Mouse (Mus musculus) small intestine, adult 2 months (tissue): Measurements from ENCODE around the gene Pam16. TPM values are rescaled to one million over a fixed set of nuclear protein-coding genes. Genes with fewer than 3 reads are reported as not detected.
A peak's percentile ranks its signal among the peaks of the same experiment; 100 is the strongest.

Experiments
- H3K27ac ChIP-seq: fragments of 200-500 bp; 2 replicates; pipeline ENCODE4 v1.5.1; 2012; ENCODE audit warnings: low read depth, low read length, control low read depth, inconsistent platforms; ENCODE audit not compliant: insufficient read depth
- H3K27me3 ChIP-seq: fragments of 200-500 bp; 2 replicates; pipeline ENCODE4 v1.6.1; 2012; ENCODE audit warnings: mild to moderate bottlenecking, moderate library complexity, low read length, inconsistent platforms; ENCODE audit not compliant: control insufficient read depth, insufficient read depth
- H3K36me3 ChIP-seq: fragments of 200-500 bp; 2 replicates; pipeline ENCODE4 v1.6.1; 2012; ENCODE audit warnings: mild to moderate bottlenecking, low read length, control low read depth, inconsistent platforms; ENCODE audit not compliant: control insufficient read depth, insufficient read depth
- H3K4me1 ChIP-seq: fragments of 200-500 bp; 2 replicates; pipeline ENCODE4 v1.6.1; 2012; ENCODE audit warnings: low read length, inconsistent platforms, mixed read lengths; ENCODE audit not compliant: control insufficient read depth, insufficient read depth, insufficient read length
- H3K4me3 ChIP-seq: fragments of 200-500 bp; 2 replicates; pipeline ENCODE4 v1.5.1; 2012; ENCODE audit warnings: low read depth, mild to moderate bottlenecking, control low read depth, inconsistent platforms, low read length, moderate library complexity
- CTCF ChIP-seq: fragments of 200-500 bp; IDR thresholded peaks from 2 replicates; pipeline ENCODE4 v1.5.1; 2012; ENCODE audit warnings: low read depth, mild to moderate bottlenecking, control low read depth, inconsistent platforms, low read length, moderate library complexity, mixed read lengths; ENCODE audit not compliant: insufficient replicate concordance, insufficient read length; ENCODE audit errors: extremely low read depth
- POLR2A ChIP-seq: fragments of 200-500 bp; IDR thresholded peaks from 2 replicates; pipeline ENCODE4 v1.6.1; 2012; ENCODE audit warnings: low read depth, mild to moderate bottlenecking, control low read depth, inconsistent platforms, low read length, moderate library complexity
- WGBS: fragments of 180-500 bp; shearing (Covaris S2); methylation state at CpG from one replicate; pipeline ENCODE4 v1.1.7; 2018; 5-methylcytosine and 5-hydroxymethylcytosine counted together
- polyA plus RNA-seq: library from polyadenylated mRNA; depleted of rRNA; stranded (reverse); fragments of >200 nt; gene quantifications from 2 replicates; pipeline ENCODE4 v1.2.3, GENCODE M21; 2012

The Pam16 gene
- polyA plus RNA-seq, 1 experiment = 8.7 TPM

DNA sequence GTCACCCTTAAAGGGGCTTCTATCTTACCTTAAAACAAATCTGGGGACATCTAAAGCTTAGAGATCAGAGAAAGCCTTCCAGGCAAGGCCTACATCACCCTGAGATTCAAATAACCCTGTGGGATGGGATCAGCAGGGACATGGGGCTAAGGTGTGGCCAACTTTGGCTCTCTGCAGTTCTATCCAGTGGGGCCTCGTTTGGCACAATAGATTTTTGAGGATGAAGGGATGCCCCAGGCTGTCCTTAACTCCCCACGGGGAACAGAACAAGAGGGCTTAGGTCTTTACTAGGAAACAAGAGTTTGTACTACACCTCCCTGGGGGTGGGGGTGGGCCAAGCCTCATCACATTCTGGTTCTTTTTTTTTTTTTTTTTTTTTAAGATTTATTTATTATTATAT lies 34.5 kb upstream of the Pam16 start:
- Histone ChIP-seq H3K27ac (no peak overlapping the region), H3K27me3 (no peaks in the 10 kb centered on the region), H3K4me3 (no peak overlapping the region), H3K36me3 (peaks cover 50% of the 10 kb centered on the region), H3K4me1 (0 out of 2 replicates have a peak, but pooled peaks cover 5% of the 10 kb centered on the region)
- TF ChIP-seq POLR2A (no peak), CTCF (no peak)
- WGBS = 73% methylated on average over 2 of the region's 2 CpGs

DNA sequence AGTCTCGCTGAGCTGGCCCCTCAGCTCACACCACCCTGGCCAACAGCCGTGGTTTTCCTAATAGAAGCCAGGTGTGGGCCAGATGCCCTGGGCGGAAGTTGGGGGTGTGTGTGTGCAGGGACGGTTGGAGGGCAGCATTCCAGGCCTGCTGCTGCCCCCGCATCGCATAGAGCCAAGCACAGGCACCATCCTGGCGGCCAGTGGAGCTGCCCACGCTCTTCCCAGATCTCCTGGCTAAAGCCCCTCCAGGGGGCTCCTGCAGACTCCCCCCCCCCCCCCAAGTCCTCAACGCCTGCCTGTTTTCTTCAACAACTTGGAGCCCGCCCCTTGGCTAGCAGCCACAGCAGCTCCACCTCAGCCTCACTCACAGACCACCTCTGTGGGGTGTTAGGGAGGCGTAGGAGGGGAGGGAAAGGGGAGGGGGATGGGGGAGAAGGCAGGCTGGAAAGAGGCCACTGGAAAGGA lies 34.0 kb upstream of the Pam16 start:
- Histone ChIP-seq H3K36me3 (peaks cover 51% of the 10 kb centered on the region), H3K4me1 (0 out of 2 replicates have a peak, but pooled peaks cover 5% of the 10 kb centered on the region), H3K27ac (no peak overlapping the region), H3K4me3 (no peak overlapping the region), H3K27me3 (no peaks in the 10 kb centered on the region)
- 82% methylated on average over 11 of the region's 11 CpGs for WGBS
- TF ChIP-seq CTCF (no peak), POLR2A (no peak)

DNA sequence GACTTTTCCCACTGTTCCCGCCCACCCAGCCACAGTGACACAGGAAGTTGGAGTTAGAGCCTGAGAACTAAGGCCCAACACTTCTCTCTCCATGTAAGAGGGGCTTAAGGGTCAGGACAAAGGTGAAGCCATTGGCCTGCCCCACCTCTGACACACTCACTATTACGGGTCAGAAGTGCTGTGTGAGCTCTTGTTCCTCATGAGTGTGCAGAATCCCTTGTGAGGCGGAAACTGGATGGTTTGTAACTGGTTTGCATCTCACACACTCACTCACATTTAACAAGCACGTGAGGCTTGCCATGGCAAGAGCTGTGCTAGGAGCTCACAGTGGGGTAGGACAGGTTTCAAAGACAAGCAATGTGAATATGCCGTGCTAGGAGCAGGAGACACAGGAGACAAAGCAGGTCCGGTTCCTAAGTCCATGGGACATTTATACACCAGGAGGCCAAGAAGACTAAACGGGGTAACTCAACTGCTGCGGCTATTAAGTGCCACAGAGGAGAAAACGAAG lies 31.8 kb upstream of the Pam16 start:
- Histone ChIP-seq H3K36me3 (peaks cover 60% of the 10 kb centered on the region), H3K4me3 (no peak overlapping the region), H3K27me3 (no peaks in the 10 kb centered on the region), H3K4me1 (0 out of 2 replicates have a peak, but pooled peaks cover 5% of the 10 kb centered on the region), H3K27ac (0 out of 2 replicates have a peak overlapping the region, but pooled peaks have one; percentile 23)
- no peak for TF ChIP-seq CTCF
- no peak for TF ChIP-seq POLR2A
- 87% methylated on average over 9 of the region's 9 CpGs for WGBS

DNA sequence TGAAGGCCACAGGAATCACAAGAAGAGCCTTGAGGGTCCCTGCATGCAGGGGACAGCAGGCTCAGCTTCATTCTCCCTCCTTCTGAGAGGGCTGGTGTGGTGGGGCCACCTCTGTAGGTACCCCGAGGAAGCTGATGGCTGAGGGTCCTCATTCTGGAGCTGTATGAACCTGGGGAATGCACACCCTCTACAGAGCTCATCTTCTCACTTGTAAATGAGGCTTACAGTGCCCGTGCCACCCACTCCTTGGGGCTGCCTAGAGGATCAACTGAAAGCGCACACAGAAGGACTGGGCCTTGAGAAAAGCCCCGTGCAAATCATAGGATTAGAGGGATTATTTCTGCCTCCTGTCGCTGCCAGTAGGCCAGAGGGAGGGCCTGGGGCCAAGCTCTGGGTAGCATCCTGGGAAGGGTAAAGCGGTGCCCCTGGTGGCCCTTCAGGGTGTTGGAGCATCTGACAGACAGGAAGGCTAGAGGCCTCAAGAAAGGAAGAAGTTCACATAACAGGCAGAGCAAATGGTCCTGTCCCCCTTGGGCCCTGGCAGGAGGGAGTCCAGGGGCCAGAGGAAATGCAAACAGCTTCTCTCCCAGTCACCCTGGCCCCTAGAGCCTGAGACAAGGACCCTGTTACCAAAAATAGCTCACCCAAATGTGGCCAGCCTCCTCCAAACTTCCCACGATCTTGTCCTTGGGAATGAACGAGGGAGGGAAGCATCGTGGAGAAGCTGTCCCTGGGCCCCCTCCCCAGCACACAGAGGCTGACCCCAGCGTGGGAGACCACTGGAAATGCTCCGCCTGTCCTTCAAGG lies 31.2 kb upstream of the Pam16 start:
- 69% methylated on average over 11 of the region's 11 CpGs for WGBS

DNA sequence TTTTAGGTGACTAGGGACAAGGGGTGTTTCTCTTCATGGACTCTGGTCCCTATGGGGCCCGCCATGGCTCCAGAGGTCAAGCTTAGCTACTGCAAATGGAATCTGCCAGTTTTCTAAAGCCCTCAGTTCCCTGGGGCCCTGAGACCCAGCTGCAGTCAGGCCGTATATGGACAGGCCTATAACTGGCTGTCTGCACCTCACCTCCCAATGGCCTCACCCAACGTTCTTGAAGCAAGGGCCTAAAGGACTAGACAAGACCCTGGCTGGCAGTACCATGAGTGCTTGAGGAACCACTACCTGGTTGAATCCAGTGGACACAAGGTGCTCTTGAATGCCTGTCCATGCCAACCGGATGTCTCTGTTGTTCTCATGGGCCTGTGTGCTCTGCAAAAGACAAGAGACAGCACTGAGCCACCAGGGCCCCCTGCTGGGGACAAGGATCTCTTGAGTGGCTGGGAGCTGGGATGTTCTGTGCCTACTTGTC lies 30.5 kb upstream of the Pam16 start:
- 0 out of 2 replicates have a peak, but pooled peaks cover 5% of the 10 kb centered on the region for H3K4me1 ChIP-seq
- H3K27ac ChIP-seq = no peak overlapping the region
- peaks cover 57% of the 10 kb centered on the region for H3K36me3 ChIP-seq
- no peak overlapping the region for H3K4me3 ChIP-seq
- no peak for TF ChIP-seq POLR2A
- TF ChIP-seq CTCF = peak; percentile 11; the same call in 1 of the 2 replicates
- 41% methylated on average over 4 of the region's 4 CpGs for WGBS
- H3K27me3 ChIP-seq = no peaks in the 10 kb centered on the region

More for the DNA sequence above, 31.2 kb upstream of the Pam16 start:
- peaks cover 58% of the 10 kb centered on the region for H3K36me3 ChIP-seq
- no peak overlapping the region for H3K27ac ChIP-seq
- no peaks in the 10 kb centered on the region for H3K27me3 ChIP-seq
- H3K4me3 ChIP-seq = no peak overlapping the region
- TF ChIP-seq CTCF (no peak), POLR2A (no peak)
- H3K4me1 ChIP-seq = 0 out of 2 replicates have a peak, but pooled peaks cover 5% of the 10 kb centered on the region

DNA sequence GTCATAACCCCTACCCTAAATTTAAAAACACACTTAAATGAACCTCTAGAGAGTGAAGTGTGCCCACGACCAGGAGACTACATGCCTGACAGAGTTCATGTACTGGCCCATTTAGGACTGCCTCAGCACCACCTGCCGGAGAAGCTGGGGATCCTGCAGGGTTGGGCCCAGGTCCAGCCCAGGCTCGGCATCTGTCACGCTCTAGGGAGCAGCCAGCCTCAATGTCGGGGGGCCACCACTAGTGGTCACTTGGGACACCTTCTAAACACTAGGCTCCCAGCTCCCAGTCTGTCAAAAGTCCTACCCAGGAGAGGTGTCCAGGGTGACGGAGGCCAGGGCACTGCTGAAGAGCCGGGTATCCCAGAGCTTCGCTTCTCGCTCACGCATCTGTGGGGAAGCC lies 29.9 kb upstream of the Pam16 start:
- Histone ChIP-seq H3K4me1 (0 out of 2 replicates have a peak, but pooled peaks cover 5% of the 10 kb centered on the region), H3K4me3 (no peak overlapping the region), H3K27me3 (no peaks in the 10 kb centered on the region), H3K36me3 (peaks cover 61% of the 10 kb centered on the region), H3K27ac (no peak overlapping the region)
- no peak for TF ChIP-seq CTCF
- no peak for TF ChIP-seq POLR2A
- 88% methylated on average over 10 of the region's 10 CpGs for WGBS

DNA sequence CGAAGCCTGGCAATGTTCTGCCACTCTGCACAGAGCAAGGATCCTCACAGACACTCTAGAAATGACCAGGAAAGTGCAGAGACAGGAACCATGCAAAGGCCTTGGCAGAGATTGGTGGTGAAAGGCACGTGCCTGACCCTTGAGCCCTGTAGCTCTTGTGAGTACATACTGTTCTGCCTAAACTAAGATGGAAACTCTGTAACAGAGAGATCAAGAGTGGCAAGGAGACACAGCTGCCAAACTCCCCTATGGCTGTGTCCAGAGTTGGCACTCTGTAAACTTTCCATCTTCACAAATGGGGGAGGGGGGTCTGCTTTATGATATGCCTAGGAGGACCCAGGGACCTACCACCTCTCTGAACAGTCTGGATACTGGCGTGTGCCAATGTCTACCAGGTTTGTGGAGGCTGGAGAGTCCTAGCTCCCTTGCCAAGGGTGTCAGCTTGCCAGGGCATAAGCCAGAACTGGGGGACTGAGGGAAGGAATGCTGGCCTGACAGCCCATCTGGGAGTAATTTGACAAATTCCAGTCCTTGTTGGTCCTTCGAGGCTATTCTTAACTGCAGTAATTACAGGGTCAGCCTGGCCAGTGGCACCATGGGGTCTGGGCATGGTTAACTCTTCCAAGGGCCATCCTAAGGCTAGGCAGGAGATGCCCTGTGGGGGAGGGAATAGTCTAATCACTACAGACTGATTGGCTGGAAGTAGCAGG lies 28.1 kb upstream of the Pam16 start:
- H3K27ac ChIP-seq = no peak overlapping the region
- WGBS = 72% methylated on average over 4 of the region's 4 CpGs

More for the DNA sequence above, 28.1 kb upstream of the Pam16 start:
- no peak for TF ChIP-seq CTCF
- TF ChIP-seq POLR2A = no peak
- H3K4me1 ChIP-seq = 0 out of 2 replicates have a peak, but pooled peaks cover 5% of the 10 kb centered on the region
- H3K36me3 ChIP-seq = peaks cover 63% of the 10 kb centered on the region
- no peaks in the 10 kb centered on the region for H3K27me3 ChIP-seq
- no peak overlapping the region for H3K4me3 ChIP-seq
